In the genomic region with DNA sequence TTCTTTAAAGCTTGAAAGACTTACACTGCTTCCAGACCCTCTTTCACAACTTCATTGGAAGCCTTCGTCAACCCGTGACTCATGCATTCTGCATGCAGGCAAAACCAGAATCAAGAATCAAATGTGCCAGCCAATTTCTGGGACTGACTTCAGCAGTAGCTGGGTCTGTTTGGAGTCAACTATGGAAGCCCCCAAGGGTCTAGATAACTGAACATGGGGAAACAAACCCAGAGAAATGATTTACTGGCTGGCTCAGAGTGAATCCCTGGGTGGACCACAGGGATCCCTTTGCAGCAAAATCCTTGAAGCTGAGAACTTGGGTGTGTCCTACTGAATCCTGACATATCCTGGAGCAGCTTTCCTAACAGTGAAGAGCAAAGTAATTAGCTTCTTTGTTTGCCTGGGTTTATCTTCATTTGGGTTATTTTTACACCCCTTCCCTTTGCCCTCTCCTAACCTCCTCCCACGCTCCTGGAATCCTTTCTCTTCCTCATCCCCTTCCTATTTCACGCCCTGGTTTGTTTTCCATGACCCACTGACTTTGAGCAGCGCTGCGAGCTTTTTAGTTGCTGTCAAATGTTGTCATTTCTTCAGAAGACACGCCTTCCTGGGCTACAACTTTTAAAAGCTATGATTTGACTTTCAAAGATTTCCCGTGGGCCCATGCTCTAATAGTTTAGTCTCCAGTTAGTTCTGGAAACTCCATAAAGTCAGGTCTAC, we compare ENCODE assay signal across 10 mouse cellular contexts.
A peak's percentile ranks its signal among the peaks of the same experiment; 100 is the strongest.
DNase-seq lines count a peak whose midpoint lies in the region; ATAC-seq and TF ChIP-seq lines count a peak whose summit lies in the region.
"Had no signal": no experiment of that assay in that cellular context is flagged by ENCODE, and none has a peak within 500 bp of the region (broad histone marks: within the 10 kb centered on the region; RNA-seq: fewer than 3 reads in every experiment).

No protein-coding gene starts in this region.

- H3K9me3 ChIP-seq in heart, postnatal 0 days (replicated peaks; ENCODE audit: control insufficient read depth, low read length) = no peaks in the 10 kb centered on the region
- H3K9me3 ChIP-seq in hindbrain, embryonic 11.5 days (ENCODE audit: control insufficient read depth, low read length) = no peaks in the 10 kb centered on the region
- H3K9me3 ChIP-seq: hindbrain, embryonic 13.5 days had no signal

- peak; percentile 32 for DNase-seq in kidney, postnatal 14 days
- DNase-seq in kidney, adult 9 months = no peak
- peak; percentile 77 for DNase-seq in adrenal gland, postnatal 14 days
- peak; percentile 71 for DNase-seq in heart, postnatal 0 days (ENCODE audit: low spot score)
- DNase-seq in ovary, postnatal 10 days (ENCODE audit: low spot score) = peak; percentile 18
- DNase-seq in cerebellum, postnatal 25 days = no peak
- no peak for DNase-seq in left cerebral cortex, adult 8-10 months (ENCODE audit: low spot score in 2 of 2)
- DNase-seq in hindbrain, embryonic 11.5 days (ENCODE audit: low spot score) = no peak
- DNase-seq: cerebellum, postnatal 10 days had no signal

- peak; percentile 54 for ATAC-seq in heart, postnatal 0 days (ENCODE audit: insufficient read depth, low read depth)
- ATAC-seq in hindbrain, embryonic 11.5 days (ENCODE audit: low FRiP score) = no peak

- no peaks in the 10 kb centered on the region for H3K36me3 ChIP-seq in heart, postnatal 0 days (replicated peaks; ENCODE audit: control insufficient read depth, insufficient read depth, low read length)
- H3K36me3 ChIP-seq in hindbrain, embryonic 11.5 days (ENCODE audit: control insufficient read depth, insufficient read depth, low read length) = no peaks in the 10 kb centered on the region
- H3K36me3 ChIP-seq: hindbrain, embryonic 13.5 days had no signal

- H3K4me3 ChIP-seq in heart, postnatal 0 days (ENCODE audit: low read depth, low read length) = no peak overlapping the region
- H3K4me3 ChIP-seq in hindbrain, embryonic 11.5 days (ENCODE audit: low read depth, low read length) = no peak overlapping the region
- H3K4me3 ChIP-seq: hindbrain, embryonic 13.5 days had no signal

- WGBS in heart, postnatal 0 days = 43% methylated on average over 8 of the region's 8 CpGs
- WGBS in hindbrain, embryonic 11.5 days = 78% methylated on average over 8 of the region's 8 CpGs

- no peak overlapping the region for H3K4me2 ChIP-seq in heart, postnatal 0 days (ENCODE audit: low read depth, low read length)
- H3K4me2 ChIP-seq in hindbrain, embryonic 11.5 days (replicated peaks; ENCODE audit: low read depth, low read length) = no peak overlapping the region
- H3K4me2 ChIP-seq: hindbrain, embryonic 13.5 days had no signal

- H3K4me1 ChIP-seq in heart, postnatal 0 days (ENCODE audit: control insufficient read depth, insufficient read depth) = peaks cover 19% of the 10 kb centered on the region
- H3K4me1 ChIP-seq in hindbrain, embryonic 11.5 days (replicated peaks; ENCODE audit: control insufficient read depth, insufficient read depth, low read length) = no peaks in the 10 kb centered on the region
- H3K4me1 ChIP-seq: hindbrain, embryonic 13.5 days had no signal

- H3K27me3 ChIP-seq in heart, postnatal 0 days (ENCODE audit: control insufficient read depth, insufficient read depth, low read length) = no peaks in the 10 kb centered on the region
- no peaks in the 10 kb centered on the region for H3K27me3 ChIP-seq in hindbrain, embryonic 11.5 days (ENCODE audit: control insufficient read depth, insufficient read depth, low read length)
- H3K27me3 ChIP-seq: hindbrain, embryonic 13.5 days had no signal

- TF ChIP-seq CTCF in heart, postnatal 0 days (IDR thresholded peaks at IDR 0.05; ENCODE audit: low read depth) = no peak

- H3K27ac ChIP-seq in heart, postnatal 0 days (ENCODE audit: low read depth) = peak overlapping the region; percentile 79
- no peak overlapping the region for H3K27ac ChIP-seq in hindbrain, embryonic 11.5 days (ENCODE audit: low read depth, low read length)
- H3K27ac ChIP-seq: hindbrain, embryonic 13.5 days had no signal

- no peak overlapping the region for H3K9ac ChIP-seq in heart, postnatal 0 days (replicated peaks; ENCODE audit: low read depth, low read length)
- H3K9ac ChIP-seq in hindbrain, embryonic 11.5 days (ENCODE audit: low read depth, low read length) = no peak overlapping the region
- H3K9ac ChIP-seq: hindbrain, embryonic 13.5 days had no signal

- TF ChIP-seq EP300 in heart, postnatal 0 days (IDR thresholded peaks at IDR 0.05; ENCODE audit: low read depth) = 0 out of 2 replicates have a peak, but pooled peaks have one; percentile 57

Comparison
In these comparisons a context has a peak if more than half of its experiments do, and no peak if none do; other contexts are left out.
1. DNase-seq: peak in kidney, postnatal 14 days (single experiment), adrenal gland, postnatal 14 days (single experiment), heart, postnatal 0 days (single experiment) and ovary, postnatal 10 days (single experiment); none in kidney, adult 9 months (single experiment), cerebellum, postnatal 25 days (0 of 2), left cerebral cortex, adult 8-10 months (0 of 2) and hindbrain, embryonic 11.5 days (single experiment).